Mouse (Mus musculus) small intestine, adult 2 months (tissue): ENCODE measurements around the gene Mnat1.

Source experiments
- CTCF ChIP-seq: fragments of 200-500 bp; IDR thresholded peaks from 2 replicates; pipeline ENCODE4 v1.5.1; 2012; ENCODE audit warnings: low read depth, mild to moderate bottlenecking, control low read depth, inconsistent platforms, low read length, moderate library complexity, mixed read lengths; ENCODE audit not compliant: insufficient replicate concordance, insufficient read length; ENCODE audit errors: extremely low read depth
- POLR2A ChIP-seq: fragments of 200-500 bp; IDR thresholded peaks from 2 replicates; pipeline ENCODE4 v1.6.1; 2012; ENCODE audit warnings: low read depth, mild to moderate bottlenecking, control low read depth, inconsistent platforms, low read length, moderate library complexity

GRCm38 (mm10) chr12:73090672-73091335 lies 32.7 kb upstream of the Mnat1 start:
- TF ChIP-seq CTCF (no peak), POLR2A (no peak)
